Mouse (Mus musculus) limb, embryonic 11.5 days (tissue): Measurements from ENCODE around the gene Ncs1. TPM values are rescaled to one million over a fixed set of nuclear protein-coding genes. Genes with fewer than 3 reads are reported as not detected.

Source experiments
- ATAC-seq: fragments of 200-750 bp; cut with Nextera tagmentation; 2 replicates; pipeline ENCODE4 v1.8.0; 2017; ENCODE audit warnings: low read depth; ENCODE audit not compliant: insufficient number of reproducible peaks, low FRiP score, low TSS enrichment
- DNase-seq: peaks from one replicate; pipeline ENCODE4 v3.0.0-alpha.2; 2015; ENCODE audit warnings: low spot score
- H3K27ac ChIP-seq: fragments of 300-500 bp; sonication (generic); replicated peaks from 2 replicates; pipeline ENCODE4 v1.5.1; 2014; ENCODE audit warnings: low read depth, mild to moderate bottlenecking, low read length
- H3K27me3 ChIP-seq: fragments of 300-500 bp; sonication (generic); 2 replicates; pipeline ENCODE4 v1.6.1; 2014; ENCODE audit warnings: mild to moderate bottlenecking, low read length, mixed read lengths; ENCODE audit not compliant: control insufficient read depth, insufficient read depth
- H3K36me3 ChIP-seq: fragments of 300-500 bp; sonication (generic); 2 replicates; pipeline ENCODE4 v1.6.1; 2014; ENCODE audit warnings: mild to moderate bottlenecking, low read length, moderate library complexity, mixed read lengths; ENCODE audit not compliant: control insufficient read depth, insufficient read depth
- H3K4me1 ChIP-seq: fragments of 300-500 bp; sonication (generic); 2 replicates; pipeline ENCODE4 v1.6.1; 2014; ENCODE audit warnings: low read length, mixed read lengths; ENCODE audit not compliant: control insufficient read depth, insufficient read depth
- H3K4me2 ChIP-seq: fragments of 300-500 bp; sonication (generic); 2 replicates; pipeline ENCODE4 v1.6.1; 2014; ENCODE audit warnings: low read depth, mild to moderate bottlenecking, moderate library complexity; ENCODE audit not compliant: severe bottlenecking
- H3K4me3 ChIP-seq: fragments of 300-500 bp; sonication (generic); 2 replicates; pipeline ENCODE4 v1.5.1; 2014; ENCODE audit warnings: low read depth, low read length
- H3K9ac ChIP-seq: fragments of 300-500 bp; sonication (generic); 2 replicates; pipeline ENCODE4 v1.6.1; 2014; ENCODE audit warnings: mild to moderate bottlenecking, low read length
- H3K9me3 ChIP-seq: fragments of 300-500 bp; sonication (generic); 2 replicates; pipeline ENCODE4 v1.6.1; 2016; ENCODE audit warnings: low read length; ENCODE audit not compliant: control insufficient read depth
- WGBS: fragments of 180-500 bp; shearing (Covaris S2); extraction: QIAGEN DNeasy Blood & Tissue Kit; methylation state at CpG from one replicate; pipeline ENCODE4 v1.1.7; 2014; 5-methylcytosine and 5-hydroxymethylcytosine counted together
- polyA plus RNA-seq: library from polyadenylated mRNA; unstranded; fragments of >200 nt; fragmentation: Nextera tagmentation; extraction: Ambion mirVana; gene quantifications from 2 replicates; pipeline ENCODE4 v1.2.1, GENCODE M21; 2014

Ncs1 gene
- polyA plus RNA-seq, 1 experiment from 2014 or later: 59.6 TPM

DNA sequence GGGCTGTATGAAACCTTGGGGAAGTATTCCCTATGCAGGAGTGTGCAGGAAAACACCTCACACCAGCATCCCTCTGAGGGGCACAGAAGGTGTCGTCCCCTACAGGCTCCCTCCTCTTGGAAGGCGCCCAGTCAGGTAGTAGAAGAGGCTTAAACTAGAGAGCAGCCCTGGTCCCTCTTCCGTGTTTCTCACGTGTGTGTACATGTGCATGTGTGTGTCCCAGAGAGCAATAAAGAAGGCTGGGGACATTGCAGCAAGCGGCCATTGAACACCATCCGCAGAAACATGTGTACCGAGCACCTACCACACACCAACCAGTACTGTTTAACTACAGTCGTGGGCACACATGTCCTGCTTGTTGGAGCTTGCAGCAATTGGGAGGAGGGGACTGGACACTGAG lies 14.9 kb downstream of the Ncs1 start:
- DNase-seq (no peak), ATAC-seq (no peak)
- Histone ChIP-seq H3K4me1 (peaks cover 53% of the 10 kb centered on the region), H3K36me3 (no peaks in the 10 kb centered on the region), H3K9ac (no peak overlapping the region), H3K27me3 (no peaks in the 10 kb centered on the region), H3K27ac (no peak overlapping the region), H3K4me3 (no peak overlapping the region), H3K4me2 (no peak overlapping the region), H3K9me3 (no peaks in the 10 kb centered on the region)
- WGBS: 92% methylated on average over 8 of the region's 8 CpGs

DNA sequence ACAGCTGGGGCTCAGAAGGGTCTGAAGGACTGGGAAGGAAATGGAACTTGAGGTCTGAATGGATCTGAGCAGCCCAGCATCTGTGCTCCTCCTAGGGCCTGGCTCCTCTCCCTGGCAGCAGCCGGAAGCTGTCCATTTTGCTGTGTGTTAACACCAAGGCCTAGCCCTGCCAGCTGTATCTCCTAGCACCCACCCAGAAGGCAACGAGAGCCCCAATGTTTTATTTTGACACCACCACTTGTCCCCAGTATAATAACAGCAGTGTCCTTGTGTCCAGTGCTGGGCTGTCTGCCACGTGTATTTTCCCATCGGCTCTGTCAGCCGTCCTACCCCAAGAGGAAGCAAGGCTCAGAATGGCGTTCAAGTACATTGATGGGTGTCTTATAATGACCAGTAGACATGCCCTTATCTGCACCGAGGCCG lies 17.4 kb downstream of the Ncs1 start:
- DNase-seq: no peak
- Histone ChIP-seq H3K27me3 (no peaks in the 10 kb centered on the region), H3K4me2 (no peak overlapping the region), H3K4me3 (no peak overlapping the region), H3K9me3 (no peaks in the 10 kb centered on the region), H3K27ac (no peak overlapping the region), H3K9ac (no peak overlapping the region; the same call in 1 of the 2 replicates), H3K4me1 (peaks cover 37% of the 10 kb centered on the region), H3K36me3 (no peaks in the 10 kb centered on the region)
- ATAC-seq: no peak
- 75% methylated on average over 8 of the region's 8 CpGs for WGBS

DNA sequence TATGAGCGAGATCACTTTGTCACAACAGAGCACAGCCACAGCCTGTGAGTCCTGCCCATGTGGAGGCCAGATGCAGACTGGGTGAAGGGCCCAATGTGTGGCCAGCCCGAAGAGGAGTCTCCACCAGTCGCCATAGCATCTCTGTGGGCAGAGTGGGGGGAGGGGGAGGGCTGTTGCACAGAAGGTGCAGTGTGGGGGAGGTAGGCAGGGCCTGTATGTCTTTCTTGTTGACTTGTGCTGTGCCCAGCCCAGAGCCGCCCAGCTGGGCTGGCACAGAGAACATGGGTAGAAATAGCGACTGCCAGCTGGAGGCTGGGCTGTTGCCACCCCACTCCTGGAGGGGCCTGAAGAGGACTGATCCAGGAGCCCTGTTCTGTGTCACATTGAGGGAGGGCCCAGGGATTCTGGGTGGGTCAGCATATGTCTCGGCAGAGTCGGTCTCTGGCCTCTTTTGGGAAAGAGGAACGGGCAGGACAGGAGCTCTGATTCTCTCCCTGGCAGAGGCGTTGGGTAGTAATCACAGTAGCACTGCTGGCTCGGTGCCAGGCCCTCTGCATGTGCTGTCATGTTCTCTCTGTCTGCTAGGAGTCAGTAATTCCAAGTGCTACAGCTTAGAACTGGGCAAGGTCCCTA lies 18.2 kb downstream of the Ncs1 start:
- H3K9me3 ChIP-seq: no peaks in the 10 kb centered on the region
- no peak overlapping the region; the same call in 1 of the 2 replicates for H3K27ac ChIP-seq
- no peak overlapping the region for H3K4me2 ChIP-seq
- WGBS: 52% methylated on average over 10 of the region's 10 CpGs
- H3K27me3 ChIP-seq: no peaks in the 10 kb centered on the region
- peak overlapping the region; percentile 12; the same call in 1 of the 2 replicates for H3K9ac ChIP-seq
- DNase-seq (peak; percentile 56), ATAC-seq (no peak)
- no peaks in the 10 kb centered on the region for H3K36me3 ChIP-seq
- no peak overlapping the region for H3K4me3 ChIP-seq
- H3K4me1 ChIP-seq: peaks cover 34% of the 10 kb centered on the region

DNA sequence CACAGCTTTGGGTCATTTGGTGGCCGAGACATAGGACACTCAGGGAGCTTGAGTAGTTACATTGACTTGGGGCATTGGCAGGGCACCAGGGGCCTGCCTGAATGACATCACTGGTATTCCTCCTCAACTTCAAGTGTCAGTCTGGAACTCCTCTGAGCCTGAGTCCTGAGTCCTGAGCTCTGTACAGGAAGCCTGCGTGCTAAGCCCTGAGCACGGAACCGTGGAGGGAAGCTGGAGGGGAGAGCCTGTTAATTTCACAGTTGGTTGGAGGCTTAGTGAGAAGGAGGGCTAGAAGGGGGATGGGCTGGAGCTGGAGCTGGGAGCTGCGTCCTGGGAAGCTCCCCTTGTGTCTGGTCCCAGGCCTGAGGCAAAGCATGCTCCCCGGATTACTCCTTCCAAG lies 21.8 kb downstream of the Ncs1 start:
- H3K4me3 ChIP-seq: no peak overlapping the region
- no peaks in the 10 kb centered on the region; the same call in none of the 2 replicates for H3K36me3 ChIP-seq
- peaks cover 23% of the 10 kb centered on the region for H3K4me1 ChIP-seq
- H3K27ac ChIP-seq: no peak overlapping the region
- DNase-seq (no peak), ATAC-seq (no peak)
- no peaks in the 10 kb centered on the region for H3K27me3 ChIP-seq
- 59% methylated on average over 6 of the region's 6 CpGs for WGBS
- no peak overlapping the region for H3K4me2 ChIP-seq
- no peak overlapping the region for H3K9ac ChIP-seq
- H3K9me3 ChIP-seq: no peaks in the 10 kb centered on the region

DNA sequence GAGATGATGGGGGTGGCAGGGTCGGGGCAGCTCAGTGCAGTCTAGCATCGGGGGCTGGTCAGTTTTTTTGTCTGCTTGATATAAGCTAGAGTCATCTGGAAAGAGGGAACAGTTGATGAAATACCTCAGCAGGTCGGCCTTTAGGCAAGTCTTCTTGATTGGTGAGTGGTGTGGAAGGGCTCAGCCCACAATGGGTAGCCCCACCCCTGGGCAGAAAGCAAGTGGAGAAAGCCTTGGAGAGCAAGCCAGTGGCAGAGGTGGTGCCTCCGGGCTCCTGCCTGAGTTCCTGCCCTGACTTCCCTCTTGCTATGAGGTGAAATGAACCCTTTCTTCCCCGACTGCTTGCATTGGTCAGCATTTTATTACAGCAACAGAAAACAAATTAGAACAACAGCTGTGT lies 23.0 kb downstream of the Ncs1 start:
- Histone ChIP-seq H3K36me3 (no peaks in the 10 kb centered on the region; the same call in none of the 2 replicates), H3K4me1 (peaks cover 22% of the 10 kb centered on the region), H3K9me3 (no peaks in the 10 kb centered on the region), H3K9ac (no peak overlapping the region), H3K27me3 (no peaks in the 10 kb centered on the region), H3K27ac (no peak overlapping the region), H3K4me2 (no peak overlapping the region), H3K4me3 (no peak overlapping the region)
- no peak for DNase-seq
- ATAC-seq: no peak
- 48% methylated on average over 5 of the region's 5 CpGs for WGBS

DNA sequence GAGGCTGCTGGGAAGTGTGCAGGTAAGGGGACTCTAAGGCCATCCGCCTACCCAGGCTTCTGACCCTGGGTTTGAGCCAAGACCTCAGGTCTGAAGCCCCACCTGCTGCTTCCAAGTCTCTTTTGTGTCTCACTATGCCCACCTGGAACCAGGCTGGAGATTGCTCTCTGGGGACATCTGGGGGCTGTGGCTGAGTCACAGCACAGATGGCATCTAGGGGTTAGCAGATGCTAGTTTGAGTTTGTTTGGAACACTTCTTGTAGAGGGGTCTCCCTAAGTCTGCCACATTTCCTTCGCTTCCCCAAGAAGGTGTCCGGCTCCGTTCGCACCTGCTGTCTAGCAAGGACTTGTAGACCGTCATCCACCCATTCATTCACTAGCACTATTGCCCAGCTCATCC lies 23.6 kb downstream of the Ncs1 start:
- Histone ChIP-seq H3K9ac (no peak overlapping the region), H3K4me3 (no peak overlapping the region)

DNA sequence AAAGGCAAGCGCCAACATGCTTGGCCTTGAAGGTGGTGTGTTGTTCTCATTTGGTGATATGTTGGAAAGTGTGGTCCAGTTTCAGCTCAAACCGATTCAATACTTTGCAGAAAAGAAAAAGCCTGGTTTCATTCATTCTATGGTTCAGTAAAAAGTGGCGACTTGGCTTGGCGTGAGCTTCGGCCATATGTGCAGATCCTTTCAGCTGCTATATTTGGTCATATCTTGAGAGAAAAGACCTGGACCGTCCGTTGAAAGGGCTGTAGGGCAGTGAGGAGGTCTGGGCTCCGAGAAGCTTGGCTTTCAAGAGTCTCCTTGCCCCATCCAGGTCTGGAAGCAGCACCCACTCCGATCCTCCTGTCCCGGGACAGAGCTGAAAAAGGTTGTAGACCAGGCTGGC lies 24.2 kb downstream of the Ncs1 start:
- Histone ChIP-seq H3K27me3 (no peaks in the 10 kb centered on the region), H3K4me1 (peaks cover 10% of the 10 kb centered on the region; the same call in 1 of the 2 replicates), H3K4me2 (no peak overlapping the region), H3K9me3 (no peaks in the 10 kb centered on the region), H3K36me3 (no peaks in the 10 kb centered on the region; the same call in none of the 2 replicates), H3K9ac (no peak overlapping the region), H3K4me3 (no peak overlapping the region), H3K27ac (no peak overlapping the region)
- no peak for DNase-seq
- 96% methylated on average over 10 of the region's 10 CpGs for WGBS
- no peak for ATAC-seq

More for the DNA sequence above, 23.6 kb downstream of the Ncs1 start:
- no peaks in the 10 kb centered on the region for H3K27me3 ChIP-seq
- no peak overlapping the region for H3K4me2 ChIP-seq
- 0 out of 2 replicates have a peak overlapping the region, but pooled peaks have one; percentile 52 for H3K27ac ChIP-seq
- H3K36me3 ChIP-seq: no peaks in the 10 kb centered on the region; the same call in none of the 2 replicates
- ATAC-seq (no peak), DNase-seq (no peak)
- peaks cover 16% of the 10 kb centered on the region for H3K4me1 ChIP-seq
- H3K9me3 ChIP-seq: no peaks in the 10 kb centered on the region
- 96% methylated on average over 6 of the region's 6 CpGs for WGBS

DNA sequence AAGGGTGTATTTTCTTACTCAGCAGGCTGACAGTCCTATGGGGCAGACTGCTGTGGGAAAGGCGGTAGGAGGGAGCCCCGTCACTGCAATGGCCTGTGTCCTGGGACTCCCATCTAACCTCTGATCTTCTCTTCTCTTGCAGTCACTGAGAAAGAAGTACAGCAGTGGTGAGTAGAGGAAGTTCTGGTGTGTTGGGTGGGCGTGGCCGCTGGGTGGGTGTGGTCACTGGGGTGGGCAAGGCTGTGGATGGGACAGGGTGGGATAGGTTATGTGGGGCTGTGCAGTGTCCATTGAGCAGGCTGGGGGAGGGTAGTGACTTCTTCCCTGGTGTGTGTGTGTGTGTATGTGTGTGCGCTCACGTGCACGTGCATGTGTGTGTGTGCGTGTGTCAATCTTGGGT lies 24.8 kb downstream of the Ncs1 start:
- 90% methylated on average over 8 of the region's 8 CpGs for WGBS
- H3K36me3 ChIP-seq: no peaks in the 10 kb centered on the region; the same call in none of the 2 replicates

More for the DNA sequence above, 24.8 kb downstream of the Ncs1 start:
- no peaks in the 10 kb centered on the region for H3K27me3 ChIP-seq
- H3K4me1 ChIP-seq: peaks cover 6% of the 10 kb centered on the region; the same call in 1 of the 2 replicates
- no peak overlapping the region for H3K4me3 ChIP-seq
- no peak overlapping the region for H3K27ac ChIP-seq
- H3K4me2 ChIP-seq: no peak overlapping the region
- ATAC-seq: no peak
- no peaks in the 10 kb centered on the region for H3K9me3 ChIP-seq
- no peak for DNase-seq
- no peak overlapping the region for H3K9ac ChIP-seq
